Mouse (Mus musculus) ovary, postnatal 10 days (tissue): ENCODE results near the gene Lca5l.

Experiments used
- DNase-seq: peaks from one replicate; pipeline ENCODE4 v3.0.0; 2022; ENCODE audit warnings: low spot score

Lca5l gene

GRCm38 (mm10) chr16:96114729-96115128 lies 77.3 kb downstream of the Lca5l start:
- DNase-seq = no peak

GRCm38 (mm10) chr16:96112769-96113168 lies 79.3 kb downstream of the Lca5l start:
- no peak for DNase-seq

GRCm38 (mm10) chr16:96110655-96111345 lies 81.3 kb downstream of the Lca5l start:
- DNase-seq = no peak

GRCm38 (mm10) chr16:96109673-96110072 lies 82.4 kb downstream of the Lca5l start:
- DNase-seq = no peak
